Mouse (Mus musculus) liver, postnatal 0 days (tissue): ENCODE results near the gene Olfr786. TPM values are rescaled to one million over a fixed set of nuclear protein-coding genes. Genes with fewer than 3 reads are reported as not detected.

ENCODE experiments used
- ATAC-seq: fragments of 200-750 bp; cut with Nextera tagmentation; 2 replicates; pipeline ENCODE4 v1.8.0; 2017; ENCODE audit warnings: mild to moderate bottlenecking, moderate library complexity
- DNase-seq: peaks from one replicate; pipeline ENCODE4 v3.0.0-alpha.2; 2016
- H3K27ac ChIP-seq: fragments of 300-500 bp; sonication (generic); 2 replicates; pipeline ENCODE4 v1.5.1; 2014; ENCODE audit warnings: antibody characterized with exemption, moderate library complexity, mild to moderate bottlenecking, low read depth
- H3K27me3 ChIP-seq: fragments of 300-500 bp; sonication (generic); 2 replicates; pipeline ENCODE4 v1.6.1; 2014; ENCODE audit warnings: low read length, control low read depth, mixed read lengths; ENCODE audit not compliant: insufficient read depth
- H3K36me3 ChIP-seq: fragments of 300-500 bp; sonication (generic); replicated peaks from 2 replicates; pipeline ENCODE4 v1.6.1; 2014; ENCODE audit warnings: mild to moderate bottlenecking, control low read depth, low read length, moderate library complexity, mixed read lengths; ENCODE audit not compliant: insufficient read depth
- H3K4me1 ChIP-seq: fragments of 300-500 bp; sonication (generic); 2 replicates; pipeline ENCODE4 v1.6.1; 2014; ENCODE audit warnings: antibody characterized with exemption, mild to moderate bottlenecking, control low read depth; ENCODE audit not compliant: insufficient read depth
- H3K4me2 ChIP-seq: fragments of 300-500 bp; sonication (generic); 2 replicates; pipeline ENCODE4 v1.6.1; 2014; ENCODE audit warnings: low read depth, mild to moderate bottlenecking, low read length, moderate library complexity, mixed read lengths
- H3K4me3 ChIP-seq: fragments of 300-500 bp; sonication (generic); 2 replicates; pipeline ENCODE4 v1.5.1; 2014; ENCODE audit warnings: low read depth, low read length
- H3K9ac ChIP-seq: fragments of 300-500 bp; sonication (generic); replicated peaks from 2 replicates; pipeline ENCODE4 v1.6.1; 2014; ENCODE audit warnings: mild to moderate bottlenecking, moderate library complexity
- H3K9me3 ChIP-seq: fragments of 300-500 bp; sonication (generic); 2 replicates; pipeline ENCODE4 v1.6.1; 2016; ENCODE audit warnings: mild to moderate bottlenecking, control low read depth, low read length, mixed read lengths
- CTCF ChIP-seq: sonication (generic); IDR thresholded peaks from 2 replicates; pipeline ENCODE4 v1.5.1; 2016; ENCODE audit warnings: antibody characterized with exemption, low read depth
- EP300 ChIP-seq: IDR thresholded peaks from 2 replicates; pipeline ENCODE4 v1.6.1; 2016; ENCODE audit warnings: antibody characterized with exemption, low read depth, mild to moderate bottlenecking
- WGBS: fragments of 180-500 bp; shearing (Covaris S2); extraction: QIAGEN DNeasy Blood & Tissue Kit; methylation state at CpG from one replicate; pipeline ENCODE4 v1.1.7; 2014; ENCODE audit not compliant: insufficient replicate concordance; 5-methylcytosine and 5-hydroxymethylcytosine counted together
- polyA plus RNA-seq: library from polyadenylated mRNA; unstranded; fragments of >200 nt; fragmentation: Nextera tagmentation; extraction: Ambion mirVana; gene quantifications from 2 replicates; pipeline ENCODE4 v1.2.1, GENCODE M21; 2015

Olfr786 gene
- polyA plus RNA-seq, 1 experiment from 2014 or later = not detected

DNA sequence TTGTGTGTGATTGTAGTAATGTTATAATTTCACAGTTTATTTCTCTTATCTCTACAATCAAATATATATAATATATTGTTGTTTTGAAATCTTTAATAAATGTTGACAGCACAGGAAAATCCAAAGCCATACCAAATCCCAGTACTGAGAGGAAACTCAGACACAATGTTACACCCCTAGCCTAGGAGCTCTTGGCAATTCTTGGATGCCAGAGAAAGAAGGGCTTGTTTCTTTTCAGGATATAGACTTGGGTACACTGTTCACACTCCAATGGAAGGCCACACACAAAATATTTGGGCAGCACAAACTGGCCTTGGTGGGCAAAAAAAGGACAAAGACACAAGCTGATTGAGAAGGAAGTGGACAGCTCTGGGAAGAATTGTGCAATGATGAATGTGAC is 46.6 kb downstream of the Olfr786 start:
- Histone ChIP-seq H3K27ac (no peak overlapping the region), H3K4me3 (no peak overlapping the region), H3K4me1 (no peaks in the 10 kb centered on the region), H3K36me3 (no peaks in the 10 kb centered on the region), H3K9ac (no peak overlapping the region), H3K4me2 (no peak overlapping the region), H3K27me3 (no peaks in the 10 kb centered on the region), H3K9me3 (no peaks in the 10 kb centered on the region)
- TF ChIP-seq CTCF (no peak), EP300 (no peak)
- DNase-seq (no peak), ATAC-seq (no peak)

DNA sequence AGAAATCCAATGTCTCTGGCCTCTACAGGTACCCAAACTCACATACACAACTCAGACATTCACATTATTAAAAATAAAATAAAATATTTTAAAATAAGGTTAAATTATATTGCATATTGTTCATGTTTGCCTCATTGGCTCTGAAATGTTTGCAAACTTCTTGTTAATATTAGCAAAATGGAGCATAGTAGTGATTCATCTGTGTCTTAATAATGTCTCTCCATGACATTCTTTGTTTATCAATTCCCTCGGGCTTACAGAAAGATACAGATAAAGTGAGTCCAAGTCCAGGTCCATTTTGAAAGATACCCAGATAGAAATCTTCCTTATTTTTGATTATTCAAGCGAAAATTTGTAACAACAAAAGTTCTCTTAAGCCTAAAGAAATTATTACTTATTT is 57.3 kb downstream of the Olfr786 start, which contains the start of gene Olfr789:
Gene Olfr789 (plus strand): TSS at position 301 of the 400 bp plus-strand sequence.
- Histone ChIP-seq H3K36me3 (no peaks in the 10 kb centered on the region), H3K9ac (no peak within 1 kb of the TSS), H3K4me3 (no peak within 1 kb of the TSS), H3K9me3 (no peaks in the 10 kb centered on the region), H3K4me1 (no peaks in the 10 kb centered on the region), H3K4me2 (no peak within 1 kb of the TSS), H3K27me3 (no peaks in the 10 kb centered on the region), H3K27ac (no peak within 1 kb of the TSS)
- DNase-seq = no peak
- 43% methylated on average over 2 of the region's 2 CpGs for WGBS
- no peak for ATAC-seq
- TF ChIP-seq CTCF (no peak), EP300 (no peak)

Other genes with a start within 250 kb of the Olfr786 start
- not detected in 2 replicates for gene Olfr772, start 249.4 kb upstream of the Olfr786 start, polyA plus RNA-seq
- gene Olfr773, start 239.9 kb upstream of the Olfr786 start, polyA plus RNA-seq = not detected in 2 replicates
- not detected in 2 replicates for gene Olfr774, start 191.1 kb upstream of the Olfr786 start, polyA plus RNA-seq
- not detected in 2 replicates for gene Olfr775, start 178.9 kb upstream of the Olfr786 start, polyA plus RNA-seq
- not detected in 2 replicates for gene Olfr776, start 168.2 kb upstream of the Olfr786 start, polyA plus RNA-seq
- not detected in 2 replicates for gene Olfr777, start 155.8 kb upstream of the Olfr786 start, polyA plus RNA-seq
- not detected in 2 replicates for gene Olfr780, start 109.2 kb upstream of the Olfr786 start, polyA plus RNA-seq
- gene Olfr781, start 98.5 kb upstream of the Olfr786 start, polyA plus RNA-seq = not detected in 2 replicates
- not detected in 2 replicates for gene Olfr782, start 78.5 kb upstream of the Olfr786 start, polyA plus RNA-seq
- not detected in 2 replicates for gene Olfr784, start 43.2 kb upstream of the Olfr786 start, polyA plus RNA-seq
- not detected in 2 replicates for gene Olfr785, start 21.9 kb upstream of the Olfr786 start, polyA plus RNA-seq
- gene Olfr787, start 34.6 kb downstream of the Olfr786 start, polyA plus RNA-seq = not detected in 2 replicates
- gene Olfr788, start 43.7 kb downstream of the Olfr786 start, polyA plus RNA-seq = not detected in 2 replicates
- not detected in 2 replicates for gene Olfr789, start 57.4 kb downstream of the Olfr786 start, polyA plus RNA-seq
- gene Olfr790, start 71.2 kb downstream of the Olfr786 start, polyA plus RNA-seq = not detected in 2 replicates
- not detected in 2 replicates for gene Olfr791, start 94.5 kb downstream of the Olfr786 start, polyA plus RNA-seq
- gene Olfr792, start 111.9 kb downstream of the Olfr786 start, polyA plus RNA-seq = not detected in 2 replicates
- gene Olfr794, start 140.3 kb downstream of the Olfr786 start, polyA plus RNA-seq = not detected in 2 replicates
- not detected in 2 replicates for gene Olfr796, start 185.3 kb downstream of the Olfr786 start, polyA plus RNA-seq
- not detected in 2 replicates for gene Olfr798, start 200.6 kb downstream of the Olfr786 start, polyA plus RNA-seq
- gene Olfr799, start 210.2 kb downstream of the Olfr786 start, polyA plus RNA-seq = not detected in 2 replicates
- gene Olfr800, start 230.4 kb downstream of the Olfr786 start, polyA plus RNA-seq = not detected in 2 replicates
- not detected in 2 replicates for gene Olfr801, start 246.6 kb downstream of the Olfr786 start, polyA plus RNA-seq